Mouse (Mus musculus): ENCODE measurements around the gene 4430402I18Rik. TPM values are rescaled to one million over a fixed set of nuclear protein-coding genes. Genes with fewer than 3 reads are reported as not detected.
"Not testable (repeated sequence)": the region's sequence is repeated elsewhere in the genome, so short reads cannot be mapped to it uniquely, and the experiment has no call there.

The 4430402I18Rik gene
- total RNA-seq (2021) = 10 to 100 TPM in 1 of 2 experiments, 1 to 10 TPM in 1; 3.4 to 14.2 TPM
- long read RNA-seq, experiment 1, partial matches to known transcripts = 0 of 8 reads
- long read RNA-seq, experiment 1, other reads (novel, unspliced or antisense) = 8 of 8 reads
- long read RNA-seq, experiment 2, partial matches to known transcripts = 0 of 8 reads
- long read RNA-seq, experiment 2, other reads (novel, unspliced or antisense) = 6 of 8 reads

- DNase-seq (ENCODE audit: low spot score in 2 of 2) = no peak
Measured at GRCm38 (mm10) chr19:28967652-28968051, at the start of gene 4430402I18Rik. Gene 4430402I18Rik, minus strand, starts transcription at chr19:28967800.

- DNase-seq (ENCODE audit: low spot score in 2 of 2) = no peak
Measured at GRCm38 (mm10) chr19:29016786-29017185, 49.2 kb upstream of the 4430402I18Rik start.

GRCm38 (mm10) chr19:29016204-29016765 is 48.7 kb upstream of the 4430402I18Rik start:
- no peak for DNase-seq (ENCODE audit: low spot score in 2 of 2)

GRCm38 (mm10) chr19:29015410-29016203 is 48.0 kb upstream of the 4430402I18Rik start:
- no peak for DNase-seq (ENCODE audit: low spot score in 2 of 2)

GRCm38 (mm10) chr19:29014466-29015055 is 47.0 kb upstream of the 4430402I18Rik start:
- no peak for DNase-seq (ENCODE audit: low spot score in 2 of 2)

- DNase-seq (ENCODE audit: low spot score in 2 of 2) = no peak
Measured at GRCm38 (mm10) chr19:29011355-29011990, 43.9 kb upstream of the 4430402I18Rik start.

- DNase-seq (ENCODE audit: low spot score in 2 of 2) = no peak
Measured at GRCm38 (mm10) chr19:29009046-29009445, 41.4 kb upstream of the 4430402I18Rik start.

GRCm38 (mm10) chr19:29008069-29008706 is 40.6 kb upstream of the 4430402I18Rik start:
- DNase-seq (ENCODE audit: low spot score in 2 of 2) = no peak

- not testable (repeated sequence) for DNase-seq (ENCODE audit: low spot score in 2 of 2)
Measured at GRCm38 (mm10) chr19:29000321-29000720, 32.7 kb upstream of the 4430402I18Rik start.

GRCm38 (mm10) chr19:28997976-28998630 is 30.5 kb upstream of the 4430402I18Rik start:
- DNase-seq (ENCODE audit: low spot score in 2 of 2) = no peak

- DNase-seq (ENCODE audit: low spot score in 2 of 2) = no peak
Measured at GRCm38 (mm10) chr19:28995366-28995765, 27.8 kb upstream of the 4430402I18Rik start.

GRCm38 (mm10) chr19:28994870-28995269 is 27.3 kb upstream of the 4430402I18Rik start:
- no peak for DNase-seq (ENCODE audit: low spot score in 2 of 2)

GRCm38 (mm10) chr19:28991391-28991790 is 23.8 kb upstream of the 4430402I18Rik start:
- DNase-seq (ENCODE audit: low spot score in 2 of 2) = no peak

GRCm38 (mm10) chr19:28990590-28991221 is 23.1 kb upstream of the 4430402I18Rik start:
- no peak for DNase-seq (ENCODE audit: low spot score in 2 of 2)

GRCm38 (mm10) chr19:28990194-28990589 is 22.6 kb upstream of the 4430402I18Rik start, which contains the start of gene Cdc37l1:
Gene Cdc37l1, plus strand, starts transcription at chr19:28990352.
- peak; percentile 99 for DNase-seq (ENCODE audit: low spot score in 2 of 2)

- DNase-seq (ENCODE audit: low spot score in 2 of 2) = no peak
Measured at GRCm38 (mm10) chr19:28989515-28989914, 21.9 kb upstream of the 4430402I18Rik start.

- no peak for DNase-seq (ENCODE audit: low spot score in 2 of 2)
Measured at GRCm38 (mm10) chr19:28982617-28983016, 15.0 kb upstream of the 4430402I18Rik start.

- peak; percentile 83 to 84 for DNase-seq (ENCODE audit: low spot score in 2 of 2)
Measured at GRCm38 (mm10) chr19:28974862-28975611, 7.4 kb upstream of the 4430402I18Rik start.

GRCm38 (mm10) chr19:28970251-28970650 is 2.7 kb upstream of the 4430402I18Rik start:
- DNase-seq (ENCODE audit: low spot score in 2 of 2) = no peak
